Mouse (Mus musculus) kidney, postnatal 0 days (tissue): ENCODE results near the gene Sult2a5. TPM values are rescaled to one million over a fixed set of nuclear protein-coding genes. Genes with fewer than 3 reads are reported as not detected.

Experiments
- ATAC-seq: fragments of 200-750 bp; cut with Nextera tagmentation; replicated peaks from 2 replicates; pipeline ENCODE4 v1.8.0; 2017; ENCODE audit warnings: low read depth, moderate number of reproducible peaks, moderate TSS enrichment, moderate library complexity; ENCODE audit not compliant: low FRiP score
- DNase-seq: peaks from one replicate; pipeline ENCODE4 v3.0.0-alpha.2; 2016; ENCODE audit warnings: low spot score
- H3K27ac ChIP-seq: fragments of 300-500 bp; sonication (generic); 2 replicates; pipeline ENCODE4 v1.5.1; 2014; ENCODE audit warnings: mild to moderate bottlenecking
- H3K27me3 ChIP-seq: fragments of 300-500 bp; sonication (generic); 2 replicates; pipeline ENCODE4 v1.6.1; 2014; ENCODE audit warnings: low read length, mixed read lengths; ENCODE audit not compliant: insufficient read depth
- H3K36me3 ChIP-seq: fragments of 300-500 bp; sonication (generic); 2 replicates; pipeline ENCODE4 v1.6.1; 2014; ENCODE audit warnings: low read length, mixed read lengths; ENCODE audit not compliant: insufficient read depth
- H3K4me1 ChIP-seq: fragments of 300-500 bp; sonication (generic); replicated peaks from 2 replicates; pipeline ENCODE4 v1.6.1; 2014; ENCODE audit warnings: antibody characterized with exemption, low read length, mixed read lengths; ENCODE audit not compliant: insufficient read depth
- H3K4me2 ChIP-seq: fragments of 300-500 bp; sonication (generic); 2 replicates; pipeline ENCODE4 v1.6.1; 2014; ENCODE audit warnings: mild to moderate bottlenecking, low read length, moderate library complexity, mixed read lengths
- H3K4me3 ChIP-seq: fragments of 300-500 bp; sonication (generic); replicated peaks from 2 replicates; pipeline ENCODE4 v1.5.1; 2014; ENCODE audit warnings: low read depth, low read length
- H3K9ac ChIP-seq: fragments of 300-500 bp; sonication (generic); 2 replicates; pipeline ENCODE4 v1.6.1; 2014; ENCODE audit warnings: low read depth, low read length
- H3K9me3 ChIP-seq: fragments of 300-500 bp; sonication (generic); replicated peaks from 2 replicates; pipeline ENCODE4 v1.6.1; 2016; ENCODE audit warnings: low read length, inconsistent platforms, mixed read lengths
- CTCF ChIP-seq: IDR thresholded peaks from 2 replicates; pipeline ENCODE4 v1.5.1; 2016; ENCODE audit warnings: antibody characterized with exemption, low read depth, mild to moderate bottlenecking, moderate library complexity
- polyA plus RNA-seq: library from polyadenylated mRNA; unstranded; fragments of >200 nt; fragmentation: Nextera tagmentation; extraction: Ambion mirVana; gene quantifications from 2 replicates; pipeline ENCODE4 v1.2.1, GENCODE M21; 2015

The Sult2a5 gene
- not detected in 2 replicates for polyA plus RNA-seq

DNA sequence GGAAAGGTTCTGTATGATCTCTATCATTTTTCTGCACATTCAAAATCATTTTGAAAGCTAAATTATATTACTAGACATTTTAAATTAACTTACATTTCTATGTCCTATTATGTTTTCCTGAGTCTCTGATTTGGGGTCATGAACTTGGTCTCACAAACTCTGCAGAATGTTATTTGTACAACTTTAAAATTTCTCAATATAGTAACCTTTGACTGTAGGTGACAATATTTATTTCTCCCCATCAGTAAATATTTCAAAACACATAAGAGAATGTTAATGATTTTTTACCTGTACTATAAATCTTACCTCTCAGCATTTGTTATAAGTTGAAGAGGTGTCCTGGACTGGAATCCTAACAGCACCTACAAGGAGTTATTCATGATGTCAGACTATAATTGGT, at the start of gene Sult2a5:
Gene Sult2a5, plus strand, starts transcription at position 301 of the 400 bp plus-strand sequence.
- H3K4me3 ChIP-seq, result no peak within 1 kb of the TSS
- no peak within 1 kb of the TSS for H3K27ac ChIP-seq
- H3K4me2 ChIP-seq, result no peak within 1 kb of the TSS
- no peak for DNase-seq
- no peaks in the 10 kb centered on the region for H3K27me3 ChIP-seq
- ATAC-seq, result no peak
- H3K9me3 ChIP-seq, result no peaks in the 10 kb centered on the region
- no peaks in the 10 kb centered on the region for H3K36me3 ChIP-seq
- TF ChIP-seq CTCF, result no peak
- no peaks in the 10 kb centered on the region for H3K4me1 ChIP-seq
- no peak within 1 kb of the TSS for H3K9ac ChIP-seq

Other genes starting within 250 kb of the Sult2a5 start
- gene Cabp5, start 225.8 kb upstream of the Sult2a5 start, polyA plus RNA-seq, result not detected in 2 replicates
- gene Bsph1, start 173.1 kb upstream of the Sult2a5 start, polyA plus RNA-seq, result not detected in 2 replicates
- gene Bsph2, start 52.9 kb upstream of the Sult2a5 start, polyA plus RNA-seq, result not detected in 2 replicates
- not detected in 2 replicates for gene Sult2a2, start 109.5 kb downstream of the Sult2a5 start, polyA plus RNA-seq
- not detected in 2 replicates for gene Sult2a1, start 213.4 kb downstream of the Sult2a5 start, polyA plus RNA-seq